Mouse (Mus musculus) cerebral cortex, adult 2 months (tissue): ENCODE measurements around the gene Yif1a.

Experiments used
- WGBS: fragments of 180-500 bp; shearing (Covaris S2); methylation state at CpG from one replicate; pipeline ENCODE4 v1.1.7; 2018; 5-methylcytosine and 5-hydroxymethylcytosine counted together

The Yif1a gene

GRCm38 (mm10) chr19:5087884-5088728 is at the start of gene Yif1a:
TSS of gene Yif1a (plus strand) at chr19:5088538.
- under 1% methylated on average over 58 of the region's 58 CpGs for whole genome bisulfite sequencing

- under 1% methylated on average over 44 of the region's 44 CpGs for WGBS
Observed at GRCm38 (mm10) chr19:5038709-5039156, 49.6 kb upstream of the Yif1a start, which contains the start of the genes B4gat1 and AC124502.3. TSS of gene B4gat1 (plus strand) at chr19:5038826. TSS of gene AC124502.3 (plus strand) at chr19:5038891.

- 8% methylated on average over 41 of the region's 41 CpGs for WGBS
Observed at GRCm38 (mm10) chr19:5039301-5040114, 48.8 kb upstream of the Yif1a start.

GRCm38 (mm10) chr19:5040862-5041523 is 47.3 kb upstream of the Yif1a start, which contains the start of gene Brms1:
TSS of gene Brms1 (plus strand) at chr19:5041354.
- 4% methylated on average over 40 of the region's 40 CpGs for WGBS

- 3% methylated on average over 16 of the region's 16 CpGs for WGBS
Observed at GRCm38 (mm10) chr19:5041588-5041987, 46.8 kb upstream of the Yif1a start.

- WGBS = 43% methylated on average over 4 of the region's 4 CpGs
Observed at GRCm38 (mm10) chr19:5045531-5045930, 42.8 kb upstream of the Yif1a start.

GRCm38 (mm10) chr19:5048138-5049056 is 39.9 kb upstream of the Yif1a start:
- 57% methylated on average over 14 of the region's 14 CpGs for WGBS

- WGBS = 73% methylated on average over 6 of the region's 6 CpGs
Observed at GRCm38 (mm10) chr19:5049325-5049724, 39.0 kb upstream of the Yif1a start.

GRCm38 (mm10) chr19:5050047-5050905 is 38.1 kb upstream of the Yif1a start, which contains the start of gene Rin1:
TSS of gene Rin1 (plus strand) at chr19:5050481.
- 9% methylated on average over 14 of the region's 14 CpGs for WGBS

GRCm38 (mm10) chr19:5051031-5051430 is 37.3 kb upstream of the Yif1a start:
- 18% methylated on average over 17 of the region's 17 CpGs for WGBS

- WGBS = 49% methylated on average over 3 of the region's 3 CpGs
Observed at GRCm38 (mm10) chr19:5051515-5051914, 36.8 kb upstream of the Yif1a start.

- WGBS = 34% methylated on average over 25 of the region's 25 CpGs
Observed at GRCm38 (mm10) chr19:5052166-5052822, 36.0 kb upstream of the Yif1a start.

- WGBS = 63% methylated on average over 17 of the region's 17 CpGs
Observed at GRCm38 (mm10) chr19:5052853-5053252, 35.5 kb upstream of the Yif1a start.

- WGBS = 35% methylated on average over 9 of the region's 9 CpGs
Observed at GRCm38 (mm10) chr19:5053909-5054308, 34.4 kb upstream of the Yif1a start.

- 22% methylated on average over 6 of the region's 6 CpGs for WGBS
Observed at GRCm38 (mm10) chr19:5056251-5056650, 32.1 kb upstream of the Yif1a start.

GRCm38 (mm10) chr19:5057876-5058775 is 30.2 kb upstream of the Yif1a start:
- WGBS = 28% methylated on average over 16 of the region's 16 CpGs

GRCm38 (mm10) chr19:5058801-5059771 is 29.3 kb upstream of the Yif1a start:
- WGBS = 29% methylated on average over 10 of the region's 10 CpGs
